Mouse (Mus musculus) urinary bladder, postnatal 14 days (tissue): ENCODE data around the gene Dll3.

ENCODE experiments used
- DNase-seq: peaks from one replicate; pipeline ENCODE4 v3.0.0; 2021; ENCODE audit warnings: low spot score

Dll3 gene

DNA sequence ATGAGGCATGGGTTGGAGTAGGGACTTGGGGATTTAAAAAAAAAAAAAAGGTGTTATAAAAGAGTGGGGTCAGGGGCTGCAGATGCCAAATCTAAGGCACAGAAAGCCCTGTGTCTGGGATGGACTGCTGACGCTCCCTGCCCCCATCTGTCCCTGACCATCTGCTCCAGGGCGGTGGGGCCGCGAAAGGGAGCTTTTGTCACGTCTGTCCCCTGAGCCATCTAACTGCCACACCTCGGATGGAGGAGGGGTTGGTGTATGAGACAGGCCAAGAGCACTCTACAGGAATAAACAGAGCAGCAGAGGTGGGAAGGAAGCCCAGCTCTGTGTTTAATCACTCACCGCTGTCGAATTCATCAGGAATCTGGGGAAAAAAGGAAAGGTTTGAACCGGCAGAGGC lies 7.7 kb upstream of the Dll3 start:
- DNase-seq: no peak

DNA sequence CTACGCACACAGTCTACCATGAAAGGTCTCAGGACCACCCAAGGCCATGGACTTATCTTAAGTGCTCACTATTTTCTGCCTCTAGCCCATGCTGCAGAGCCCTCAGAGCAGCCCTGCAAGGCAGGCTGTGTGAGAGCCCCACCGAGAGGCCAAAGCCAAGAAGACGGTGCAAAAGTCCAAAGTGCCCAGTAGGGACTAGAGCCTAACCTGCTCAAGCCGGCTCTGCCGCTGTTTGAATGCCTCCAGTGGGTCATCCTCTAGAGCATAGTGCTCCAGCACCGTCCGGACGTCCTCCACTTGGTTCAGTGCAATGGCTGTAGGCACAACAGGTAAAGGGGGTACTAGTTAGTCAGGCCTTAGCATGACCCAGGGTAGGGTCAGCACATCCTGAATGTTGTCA lies 4.2 kb upstream of the Dll3 start:
- DNase-seq: no peak

DNA sequence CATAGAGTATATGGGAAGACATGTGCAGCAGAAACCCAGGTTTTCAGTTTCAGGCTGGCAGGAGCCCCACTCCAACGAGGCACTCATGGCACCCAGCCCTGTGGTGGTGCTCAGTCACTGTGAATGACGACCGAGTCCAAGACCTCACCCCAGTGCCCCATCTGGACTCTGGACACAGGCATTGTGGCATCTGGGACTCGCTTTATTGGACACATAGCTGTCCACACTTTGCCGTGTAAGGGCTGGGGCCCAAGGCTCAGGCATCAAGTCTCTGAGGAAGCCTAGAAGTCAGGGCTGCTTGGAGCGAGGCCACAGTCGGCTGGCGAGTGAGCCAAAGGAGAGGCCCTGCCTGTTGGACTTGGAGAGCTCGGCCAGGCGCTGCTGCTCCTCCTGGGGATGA lies 3.6 kb upstream of the Dll3 start:
- DNase-seq: no peak

DNA sequence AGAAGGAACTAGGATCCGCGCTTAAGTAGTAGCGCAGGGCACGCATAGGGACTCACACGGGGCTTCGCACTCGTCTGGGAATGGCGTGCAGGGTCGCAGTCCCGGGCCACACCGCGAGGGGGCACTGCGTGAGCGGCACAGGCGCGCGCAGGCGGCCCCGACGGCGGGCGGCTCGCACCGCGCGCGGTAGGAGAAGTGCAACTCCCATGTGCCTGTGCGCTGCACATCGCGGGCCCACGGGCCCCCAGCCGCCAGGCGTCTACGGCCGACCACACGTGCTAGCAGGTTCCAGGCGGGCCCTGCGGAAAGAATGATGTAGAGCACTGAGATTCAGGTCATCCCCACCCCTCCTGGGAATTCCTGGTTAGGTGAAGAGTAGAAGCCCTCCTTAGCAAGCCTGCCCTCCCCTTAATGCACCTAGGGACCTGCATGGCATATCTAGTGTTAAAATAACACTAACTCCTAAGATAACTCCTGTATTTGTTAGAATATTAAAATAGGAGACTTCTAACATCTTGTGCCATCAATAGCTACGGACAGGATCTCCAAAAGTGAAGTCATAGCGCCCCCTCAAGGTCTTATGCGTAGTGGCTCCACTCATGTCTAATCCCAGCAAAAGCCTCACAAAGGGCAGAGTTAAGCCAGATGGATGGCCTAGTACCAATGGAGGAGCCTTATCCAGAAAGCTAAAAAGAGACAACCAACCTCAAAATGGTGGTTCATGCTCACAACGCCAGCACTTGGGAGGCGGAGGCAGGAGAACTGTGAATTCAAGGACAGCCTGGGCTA lies 3.0 kb downstream of the Dll3 start:
- DNase-seq: peak; percentile 44

DNA sequence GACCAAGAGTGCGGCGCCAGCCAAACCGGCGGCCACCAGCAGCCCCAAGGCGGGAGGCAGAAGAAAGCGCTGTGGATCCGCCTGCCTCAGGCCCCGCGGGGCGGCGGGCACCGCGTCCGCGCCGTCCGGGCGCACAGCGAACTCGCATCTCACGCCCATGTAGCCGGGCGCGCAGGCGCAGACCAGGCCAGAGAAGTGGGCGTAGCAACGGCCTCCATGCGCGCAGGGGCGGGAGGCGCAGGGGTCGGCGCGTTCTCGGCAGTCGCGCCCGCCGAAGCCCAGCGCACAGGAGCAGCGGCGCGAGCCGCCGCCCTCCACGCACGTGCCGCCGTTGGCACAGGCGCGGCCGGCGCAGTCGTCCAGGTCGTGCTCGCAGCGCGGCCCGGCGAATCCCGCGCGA lies 7.6 kb downstream of the Dll3 start:
- peak; percentile 68 for DNase-seq

DNA sequence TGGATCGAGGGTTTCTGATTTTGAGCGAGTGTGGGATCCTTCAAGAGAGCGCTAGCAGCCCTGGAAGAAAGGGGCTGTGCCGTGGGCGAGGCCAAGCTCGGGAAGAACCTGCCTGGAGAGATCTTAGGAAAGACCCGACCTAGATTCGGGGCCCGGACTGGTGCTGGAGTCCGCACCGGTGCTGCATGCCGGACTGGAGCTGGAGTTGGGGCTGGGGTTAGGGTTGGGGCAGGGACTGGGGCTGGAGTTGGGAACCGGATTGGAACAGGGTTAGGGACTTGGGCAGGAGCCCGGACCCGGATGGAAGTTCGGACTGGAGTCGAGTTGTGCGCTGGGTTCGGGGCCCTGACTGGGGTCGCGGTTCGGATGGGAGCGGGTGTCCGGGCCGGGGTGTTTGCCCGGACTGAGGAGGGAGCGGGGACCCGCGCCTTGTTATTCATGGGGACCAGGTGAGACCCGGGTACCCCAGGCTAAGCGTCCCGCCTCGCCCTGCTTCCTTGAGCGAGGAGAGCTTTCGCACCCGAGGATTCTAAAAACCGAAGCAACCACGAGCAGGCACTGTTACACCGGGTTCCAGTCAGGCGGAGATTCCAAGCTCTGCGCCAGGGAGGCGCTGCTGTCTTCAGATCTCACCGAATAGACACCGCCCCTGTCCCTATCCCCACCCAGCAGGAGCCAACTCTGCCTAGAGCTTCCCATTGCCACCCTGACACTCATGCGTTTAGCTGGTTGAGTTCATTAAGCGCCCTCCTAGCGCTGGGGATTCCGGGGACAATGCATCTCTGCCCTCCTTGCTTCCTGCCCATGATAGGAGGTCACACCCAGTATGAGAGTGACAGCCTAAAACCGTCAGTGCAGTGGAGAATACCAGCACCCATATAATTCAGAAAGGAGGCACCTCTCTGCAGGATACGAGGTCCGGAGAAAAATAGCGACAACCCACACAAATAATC lies 11.1 kb downstream of the Dll3 start, which contains the start of gene Selenov:
TSS of gene Selenov (minus strand) at position 549 of the 953 bp plus-strand sequence.
- peak; percentile 7 for DNase-seq

DNA sequence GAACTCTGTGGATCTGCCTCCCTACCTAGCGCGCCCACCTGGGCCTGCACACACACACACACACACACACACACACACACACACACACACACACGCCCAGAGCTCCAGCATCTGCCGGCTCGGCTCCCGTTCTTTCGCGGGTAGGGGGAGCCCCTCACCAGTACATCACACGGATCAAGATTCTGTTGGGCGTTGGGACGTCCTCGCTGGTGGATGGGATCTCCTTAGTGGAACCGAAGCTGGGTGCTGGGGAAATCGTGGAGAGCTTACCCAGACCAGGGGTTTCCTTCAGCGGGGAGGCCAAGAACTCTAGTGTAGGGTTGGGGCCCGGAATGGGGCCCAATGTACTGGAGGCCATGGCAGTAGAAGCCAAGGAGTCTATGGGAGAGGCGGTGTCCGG lies 11.9 kb downstream of the Dll3 start:
- DNase-seq: no peak

DNA sequence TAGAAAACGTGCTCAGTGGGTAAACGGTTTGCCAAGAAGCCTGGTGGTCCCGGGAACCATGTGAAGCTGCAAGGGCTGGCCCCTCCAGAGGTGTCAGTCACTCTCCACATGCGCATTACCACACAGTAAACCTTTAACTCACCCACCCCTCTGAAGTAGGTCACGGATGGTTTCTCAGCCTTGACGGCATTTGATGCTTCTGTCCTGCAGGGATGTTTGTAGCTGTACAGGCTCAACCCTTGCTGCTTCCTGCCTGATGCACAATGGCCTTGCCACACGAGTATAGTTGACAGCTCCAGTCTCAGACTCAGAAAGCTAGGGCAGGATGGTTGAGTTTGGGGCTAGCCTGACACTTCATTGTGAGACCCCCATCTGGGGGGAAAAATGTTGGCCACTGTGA lies 21.4 kb downstream of the Dll3 start:
- DNase-seq: no peak

DNA sequence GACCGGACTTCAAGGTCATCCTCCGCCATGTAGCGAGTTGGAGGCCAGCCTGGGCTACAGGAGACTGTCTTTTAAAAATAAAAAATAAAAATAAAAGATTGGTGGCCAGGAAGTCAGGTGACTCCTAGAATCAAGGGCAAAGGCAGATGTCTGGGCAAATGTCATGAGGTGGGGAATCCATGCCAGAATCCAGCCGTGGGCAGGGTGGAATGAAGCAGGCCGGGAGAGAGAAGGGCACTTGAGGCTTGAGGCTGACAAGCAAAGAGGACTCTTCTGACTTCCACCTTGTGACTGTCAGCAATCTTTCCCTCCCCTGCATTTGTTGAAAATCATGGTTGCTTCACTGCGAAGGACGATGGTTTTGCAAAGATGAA lies 23.8 kb downstream of the Dll3 start:
- no peak for DNase-seq

DNA sequence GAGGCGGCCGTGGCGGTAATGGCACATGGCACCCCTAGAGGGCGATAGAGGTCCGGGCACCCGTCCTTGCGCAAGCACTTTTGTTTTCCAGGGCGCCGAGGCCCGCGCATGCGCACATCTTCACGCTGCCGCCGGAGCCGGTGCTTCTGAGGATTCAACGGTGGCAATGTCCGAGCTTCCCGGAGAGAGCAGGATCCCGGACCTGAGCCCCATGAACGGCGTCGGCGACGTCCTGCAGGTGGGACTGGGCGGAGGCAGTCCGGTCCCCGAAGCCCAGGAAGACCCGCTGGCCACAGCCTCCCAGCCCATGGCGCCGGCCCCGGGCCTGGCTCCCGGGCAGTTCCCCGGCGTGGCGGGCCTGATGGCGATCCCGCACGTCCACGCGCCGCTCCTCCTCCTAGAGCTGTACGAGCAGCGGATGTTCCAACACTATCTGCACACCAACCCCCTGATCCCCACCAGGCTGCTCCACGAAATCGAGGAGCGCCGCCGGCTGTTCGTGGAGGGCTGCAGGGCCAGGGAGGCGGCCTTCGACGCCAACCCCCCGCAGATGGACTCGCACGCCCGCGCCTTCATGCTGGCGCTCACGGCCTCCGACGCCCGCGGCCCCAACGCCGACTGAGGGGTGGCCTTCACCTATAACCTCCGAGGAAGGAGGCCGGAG lies 24.3 kb downstream of the Dll3 start, which contains the start of gene Eid2b:
TSS of gene Eid2b (plus strand) at position 125 of the 664 bp plus-strand sequence.
- peak; percentile 95 for DNase-seq

DNA sequence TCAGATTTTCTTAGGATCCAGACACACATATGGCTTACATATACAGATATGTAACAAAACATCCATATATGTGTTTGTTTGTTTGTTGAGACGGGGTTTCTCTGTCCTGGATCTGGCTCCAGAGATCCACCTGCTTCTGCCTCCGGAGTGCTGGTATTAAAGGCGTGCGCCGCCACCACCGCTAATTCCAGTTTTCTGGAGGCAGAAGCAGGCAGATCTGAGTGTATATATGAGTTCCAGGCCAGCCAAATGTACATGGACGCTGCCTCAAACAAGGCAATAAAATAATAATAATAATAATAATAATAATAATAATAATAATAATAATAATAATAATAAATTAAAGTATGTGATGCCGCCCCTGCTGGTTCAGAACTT lies 24.8 kb downstream of the Dll3 start:
- no peak for DNase-seq

DNA sequence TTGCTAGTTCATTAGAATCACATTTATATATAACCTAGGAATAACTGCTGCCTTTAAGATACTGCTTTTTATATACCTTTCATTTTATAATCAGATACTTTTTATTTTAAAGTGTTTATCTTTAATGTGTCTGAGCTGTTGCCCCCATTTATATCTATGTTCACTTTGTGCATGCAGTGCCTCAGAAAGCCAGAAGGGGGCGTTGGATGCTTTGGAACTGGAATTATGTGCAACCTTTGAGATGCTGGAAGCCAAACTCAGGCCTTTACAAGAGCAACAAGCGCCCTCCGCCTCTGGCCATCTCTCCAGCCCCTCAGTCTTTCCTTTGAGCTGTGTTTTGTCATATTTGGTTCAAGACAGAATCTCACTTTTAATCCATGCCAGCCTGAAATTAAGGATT lies 30.3 kb downstream of the Dll3 start:
- no peak for DNase-seq

DNA sequence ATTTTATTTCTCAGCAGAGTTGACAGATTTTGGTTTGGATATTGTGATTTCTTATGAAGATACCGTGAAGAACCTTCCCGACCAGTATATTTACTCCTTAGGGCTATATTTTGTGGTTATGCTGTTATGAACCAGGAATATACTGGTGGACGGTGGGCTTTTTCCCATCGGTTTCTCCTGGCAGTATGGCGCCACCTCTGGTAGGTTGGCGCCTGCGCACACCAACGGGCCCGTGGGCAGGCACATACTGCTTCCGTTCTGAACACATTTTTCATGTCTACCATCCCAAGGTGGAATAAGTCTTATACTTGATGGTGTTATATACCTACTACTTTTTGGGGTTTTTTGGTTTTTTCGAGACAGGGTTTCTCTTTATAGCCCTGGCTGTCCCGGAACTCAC lies 32.7 kb downstream of the Dll3 start:
- no peak for DNase-seq

DNA sequence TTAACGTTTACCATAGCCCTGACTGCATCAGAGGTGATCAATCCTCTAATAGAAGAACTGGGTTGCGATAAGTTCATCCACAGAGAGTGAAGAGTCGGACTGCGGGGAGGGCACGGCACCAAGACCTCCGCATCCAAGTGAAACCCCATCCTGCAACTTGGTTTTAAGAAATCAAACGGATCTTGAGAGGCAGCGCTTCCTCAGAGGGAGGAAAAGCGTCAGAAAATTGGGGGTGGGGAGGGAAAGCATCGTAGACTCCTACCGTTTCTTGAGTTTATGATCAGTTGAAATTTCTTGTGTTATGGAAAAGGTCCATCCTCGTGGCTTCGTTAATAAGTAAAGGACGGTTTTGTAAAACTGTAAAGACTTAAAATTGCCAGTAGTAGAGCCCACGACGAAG lies 33.5 kb downstream of the Dll3 start:
- DNase-seq: no peak

DNA sequence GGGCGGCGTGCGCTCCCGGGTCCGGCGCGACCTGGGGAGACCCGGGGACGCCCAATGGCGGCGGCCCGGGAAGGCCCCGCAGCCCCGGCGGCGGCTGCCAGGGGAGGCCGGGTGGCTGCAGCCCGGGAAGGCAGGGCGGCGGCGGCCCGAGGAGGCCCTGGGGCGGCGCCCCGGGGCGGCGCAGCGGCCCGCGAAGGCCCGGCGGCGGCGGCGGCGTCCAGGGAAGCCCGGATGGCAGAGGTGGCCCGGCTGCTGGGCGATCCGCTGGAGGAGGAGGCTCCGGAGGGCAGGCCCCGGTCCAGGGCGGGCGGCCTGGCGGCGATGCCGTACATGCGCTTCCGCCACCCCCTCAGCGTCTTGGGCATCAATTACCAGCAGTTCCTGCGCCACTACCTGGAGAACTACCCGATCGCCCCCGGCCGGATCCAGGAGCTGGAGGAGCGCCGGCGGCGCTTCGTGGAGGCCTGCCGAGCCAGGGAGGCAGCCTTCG lies 34.0 kb downstream of the Dll3 start:
- peak; percentile 67 for DNase-seq

DNA sequence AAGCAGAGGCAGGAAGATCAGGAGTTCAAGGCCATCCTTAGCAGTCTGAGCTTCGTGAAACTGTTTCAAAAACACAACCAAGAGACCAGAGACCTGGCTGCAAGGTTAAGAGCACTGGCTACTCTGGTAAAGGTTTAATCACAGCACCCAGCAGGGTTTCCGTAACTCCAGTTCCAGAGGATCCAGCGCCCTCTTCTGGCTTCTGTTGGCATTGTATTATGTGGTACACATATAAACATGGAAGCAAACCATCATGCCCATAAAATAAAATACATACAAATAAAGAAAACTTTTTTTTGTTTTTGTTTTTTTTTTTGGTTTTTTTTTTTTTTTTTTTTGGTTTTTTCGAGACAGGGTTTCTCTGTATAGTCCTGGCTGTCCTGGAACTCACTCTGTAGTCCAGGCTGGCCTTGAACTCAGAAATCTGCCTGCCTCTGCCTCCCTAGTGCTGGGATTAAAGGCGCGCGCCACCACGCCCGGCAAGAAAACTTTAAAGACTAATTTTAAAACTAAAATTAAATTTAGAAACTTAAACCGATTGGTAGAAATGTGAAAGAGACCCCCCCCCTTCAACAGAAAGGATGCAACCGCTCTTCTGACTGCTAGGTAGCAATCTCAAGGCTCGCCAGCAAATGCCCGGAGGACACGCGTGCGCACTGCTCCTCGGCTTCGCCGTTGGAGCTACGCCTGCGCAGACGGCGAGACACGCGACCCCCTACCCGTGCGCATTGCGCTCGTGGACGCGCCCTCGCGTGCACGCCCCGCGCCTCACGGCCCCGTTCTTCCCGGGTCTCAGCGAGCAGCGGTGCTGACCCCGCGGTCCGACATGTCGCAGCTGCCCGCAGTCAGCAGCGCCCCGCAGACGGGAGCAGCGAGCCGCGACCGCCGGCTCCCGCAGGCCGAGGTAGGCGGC lies 34.7 kb downstream of the Dll3 start, which contains the start of gene Eid2:
TSS of gene Eid2 (plus strand) at position 753 of the 913 bp plus-strand sequence.
- DNase-seq: peak; percentile 79

DNA sequence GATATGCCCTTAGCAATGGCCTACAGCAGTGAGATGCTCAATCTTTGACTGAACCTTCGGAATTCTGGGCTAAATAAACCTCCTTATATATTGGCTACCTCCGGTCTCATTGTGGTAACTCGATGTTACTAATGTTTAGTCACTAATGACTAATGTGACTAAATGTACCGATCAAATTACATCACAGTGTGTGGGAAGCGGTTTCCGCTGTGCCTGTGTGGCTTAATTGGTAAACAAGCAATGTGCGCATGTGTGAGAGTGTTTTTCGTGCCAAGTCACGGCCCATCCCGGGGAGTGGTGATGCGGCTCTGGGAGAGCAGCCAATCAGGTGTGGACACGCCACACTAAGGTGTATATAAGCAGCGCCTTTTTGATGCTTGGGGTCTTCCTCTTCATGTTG lies 36.6 kb downstream of the Dll3 start:
- DNase-seq: no peak

DNA sequence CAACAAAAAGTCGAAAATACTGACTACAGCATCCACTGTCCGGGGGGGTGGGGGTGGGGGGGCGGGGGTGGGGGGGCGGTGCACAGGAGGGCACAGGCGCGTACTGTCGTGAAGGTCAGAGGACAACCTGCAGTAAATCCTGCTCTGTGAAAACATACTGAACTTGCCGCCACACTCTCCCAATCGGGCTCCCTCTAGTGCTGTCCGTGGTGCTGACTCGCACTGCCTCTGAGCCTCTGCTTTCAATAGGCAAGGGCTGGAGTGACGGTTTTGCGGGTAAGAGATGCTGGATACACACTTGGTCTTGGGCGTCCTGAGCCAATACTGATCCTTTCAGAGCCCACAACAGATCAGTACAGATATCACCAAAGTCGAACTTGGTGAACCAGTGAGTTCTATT lies 38.3 kb downstream of the Dll3 start:
- DNase-seq: peak; percentile 80

DNA sequence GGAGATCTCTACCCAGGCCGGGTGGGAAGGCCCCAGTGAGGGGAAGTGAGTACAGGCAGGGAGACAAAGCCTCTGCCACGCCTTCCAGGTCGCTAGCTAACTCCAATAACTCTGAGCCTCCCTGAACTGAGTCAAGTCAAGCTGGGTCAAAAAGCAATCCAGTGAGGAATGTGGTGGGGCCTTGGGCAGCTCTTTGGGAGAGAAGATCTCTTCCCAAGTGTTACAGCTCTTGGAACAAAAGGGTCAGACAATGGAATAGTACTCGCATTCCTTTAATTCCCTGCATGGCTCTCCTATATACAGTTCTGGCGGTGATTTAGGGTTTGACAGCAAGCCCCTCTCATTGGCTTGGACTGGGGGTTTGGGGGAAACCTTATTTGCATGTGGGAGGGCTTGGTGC lies 39.2 kb downstream of the Dll3 start:
- DNase-seq: no peak

DNA sequence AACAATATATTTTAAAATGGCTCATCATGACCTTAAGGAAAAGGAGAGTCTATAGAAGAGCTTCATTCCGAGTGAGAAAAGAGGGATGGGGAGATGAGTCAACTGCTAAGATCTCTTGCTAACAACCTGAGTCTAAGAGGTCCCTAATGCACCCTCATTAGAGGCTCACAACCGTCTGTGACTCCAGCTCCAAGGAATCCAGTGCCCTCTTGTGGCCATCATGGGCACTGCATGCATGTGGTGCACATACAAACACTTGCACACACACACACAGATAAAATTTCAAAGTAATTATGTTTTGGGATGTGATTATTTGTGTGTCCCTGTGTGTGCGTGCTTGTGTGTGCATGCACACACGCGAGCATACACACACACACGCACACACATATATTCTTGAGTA lies 46.6 kb downstream of the Dll3 start:
- DNase-seq: no peak

DNA sequence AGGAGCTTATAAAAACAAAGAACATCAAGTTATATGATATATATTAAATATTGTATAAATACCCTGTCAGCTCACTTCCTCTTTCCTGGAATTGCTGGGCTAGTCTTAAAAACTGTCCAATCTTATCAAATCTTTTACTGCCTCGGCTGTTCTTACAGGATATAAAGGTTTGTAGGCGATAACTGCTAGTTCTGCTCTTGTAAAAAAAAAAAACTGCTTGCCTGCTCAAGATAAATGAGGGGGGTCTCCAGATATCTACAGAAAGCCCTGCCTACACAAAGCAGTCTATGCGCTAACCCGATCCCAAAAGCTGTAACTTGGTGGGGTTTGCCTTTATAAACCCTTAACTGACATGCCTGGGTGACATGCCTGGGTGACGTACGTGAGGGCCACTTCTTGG lies 47.4 kb downstream of the Dll3 start:
- DNase-seq: no peak
